Mouse (Mus musculus): Measurements from ENCODE around the gene Gm9821.

Gene Gm9821

DNA sequence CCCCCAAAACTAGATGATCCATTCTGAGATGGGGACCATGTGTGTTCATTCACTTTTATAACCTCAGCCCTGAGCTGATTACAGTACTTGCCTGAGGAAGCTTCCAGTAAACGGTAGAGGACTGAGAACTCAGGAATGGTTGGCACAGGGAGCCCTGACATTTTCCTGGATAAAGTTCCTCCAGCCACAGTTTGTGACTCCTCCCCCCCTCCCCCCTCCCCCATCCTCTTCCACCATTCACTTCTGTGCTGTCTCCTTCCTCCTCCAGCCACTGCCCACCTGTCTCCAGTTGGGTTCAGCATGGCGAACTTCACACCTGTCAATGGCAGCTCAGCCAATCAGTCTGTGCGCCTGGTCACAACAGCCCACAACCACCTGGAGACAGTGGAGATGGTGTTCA lies 18.6 kb upstream of the Gm9821 start, which contains the start of gene Chrm4:
Gene Chrm4 (plus strand): TSS at position 301 of the 400 bp plus-strand sequence.
- DNase-seq (ENCODE audit: low spot score): no peak

DNA sequence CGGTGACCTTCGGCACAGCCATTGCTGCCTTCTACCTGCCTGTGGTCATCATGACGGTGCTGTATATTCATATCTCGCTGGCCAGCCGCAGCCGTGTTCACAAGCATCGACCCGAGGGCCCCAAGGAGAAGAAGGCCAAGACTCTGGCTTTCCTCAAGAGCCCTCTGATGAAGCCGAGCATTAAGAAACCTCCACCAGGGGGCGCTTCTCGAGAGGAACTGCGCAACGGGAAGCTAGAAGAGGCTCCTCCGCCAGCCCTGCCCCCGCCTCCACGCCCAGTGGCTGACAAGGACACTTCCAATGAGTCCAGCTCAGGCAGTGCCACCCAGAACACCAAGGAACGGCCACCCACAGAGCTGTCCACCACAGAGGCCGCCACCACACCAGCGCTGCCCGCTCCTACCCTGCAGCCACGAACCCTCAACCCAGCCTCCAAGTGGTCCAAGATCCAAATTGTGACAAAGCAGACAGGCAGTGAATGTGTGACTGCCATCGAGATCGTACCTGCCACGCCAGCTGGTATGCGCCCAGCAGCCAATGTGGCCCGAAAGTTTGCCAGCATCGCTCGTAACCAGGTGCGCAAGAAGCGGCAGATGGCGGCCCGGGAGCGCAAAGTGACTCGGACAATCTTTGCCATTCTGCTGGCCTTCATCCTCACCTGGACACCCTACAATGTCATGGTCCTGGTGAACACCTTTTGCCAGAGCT lies 17.5 kb upstream of the Gm9821 start:
- DNase-seq (ENCODE audit: low spot score): peak; percentile 55

GRCm38 (mm10) chr2:91928534-91929350 lies 16.8 kb upstream of the Gm9821 start:
- DNase-seq (ENCODE audit: low spot score): no peak

GRCm38 (mm10) chr2:91929455-91929854 lies 16.0 kb upstream of the Gm9821 start:
- DNase-seq (ENCODE audit: low spot score): no peak

- peak; percentile 66 for DNase-seq (ENCODE audit: low spot score)
Measured at GRCm38 (mm10) chr2:91929936-91930335, 15.6 kb upstream of the Gm9821 start.

DNA sequence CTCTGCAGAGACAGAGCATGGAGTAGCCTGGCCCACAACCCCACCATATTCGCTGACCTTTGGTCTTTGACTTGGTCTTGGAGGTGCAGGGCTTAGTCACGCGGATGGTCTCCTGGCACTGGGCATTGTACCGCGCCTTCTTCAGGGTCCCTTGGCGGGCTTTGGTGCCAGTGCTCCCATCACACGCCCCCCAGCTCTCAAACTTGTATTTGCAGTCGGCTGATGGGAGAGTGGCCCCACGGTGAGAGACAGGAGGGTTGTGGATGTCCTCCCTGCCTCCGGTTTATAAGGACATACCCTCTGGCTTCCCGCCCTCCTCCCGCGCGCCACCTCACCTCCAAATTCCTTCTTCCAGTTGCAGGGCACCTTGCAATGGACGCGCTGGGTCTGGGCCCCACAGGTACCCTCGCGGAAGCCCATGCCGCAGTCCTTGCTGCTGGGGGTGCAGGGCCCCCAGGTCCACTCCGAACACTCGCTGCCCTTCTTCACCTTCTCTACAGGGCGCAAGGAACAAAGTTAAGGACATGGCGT lies 14.7 kb upstream of the Gm9821 start:
- no peak for DNase-seq (ENCODE audit: low spot score)

GRCm38 (mm10) chr2:91931328-91932159 lies 14.0 kb upstream of the Gm9821 start:
- DNase-seq (ENCODE audit: low spot score): peak; percentile 47

- DNase-seq (ENCODE audit: low spot score): no peak
Measured at GRCm38 (mm10) chr2:91932160-91932711, 13.3 kb upstream of the Gm9821 start, which contains the start of gene Mdk. Mdk (minus strand) TSS chr2:91932297.

DNA sequence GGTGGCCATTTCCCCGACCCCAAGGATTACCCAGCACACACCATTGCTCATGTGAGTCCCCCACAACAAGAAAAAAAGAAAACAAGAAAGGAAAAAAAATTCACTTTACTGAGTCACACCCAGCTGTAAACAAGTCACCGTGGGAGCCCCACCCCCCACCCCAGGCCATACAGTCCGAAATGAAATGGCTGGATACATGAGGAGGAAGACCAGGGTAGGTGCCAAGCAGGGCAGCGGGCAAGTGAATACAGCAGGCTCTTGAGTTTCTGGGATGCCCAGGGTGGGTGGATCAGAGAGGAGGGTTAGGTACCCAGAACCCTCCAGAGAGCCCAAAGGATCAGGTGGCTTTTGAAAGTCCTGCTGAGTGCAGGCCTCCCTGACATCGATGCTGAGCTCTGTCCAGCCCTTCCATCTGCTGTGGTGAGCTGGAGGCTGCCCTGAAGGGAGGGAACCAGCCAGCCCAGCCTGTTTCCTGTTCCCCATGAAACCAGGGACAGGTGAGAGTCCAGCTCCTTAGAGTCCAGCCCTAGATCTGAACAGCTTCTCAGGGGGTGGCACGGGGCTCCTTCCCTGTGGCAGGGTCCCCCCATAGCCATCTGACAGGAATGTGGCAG lies 12.7 kb upstream of the Gm9821 start:
- DNase-seq (ENCODE audit: low spot score): no peak

GRCm38 (mm10) chr2:91933471-91933870 lies 12.0 kb upstream of the Gm9821 start:
- no peak for DNase-seq (ENCODE audit: low spot score)

- no peak for DNase-seq (ENCODE audit: low spot score)
Measured at GRCm38 (mm10) chr2:91934016-91934415, 11.5 kb upstream of the Gm9821 start.

- DNase-seq (ENCODE audit: low spot score): no peak
Measured at GRCm38 (mm10) chr2:91934826-91935525, 10.5 kb upstream of the Gm9821 start.

DNA sequence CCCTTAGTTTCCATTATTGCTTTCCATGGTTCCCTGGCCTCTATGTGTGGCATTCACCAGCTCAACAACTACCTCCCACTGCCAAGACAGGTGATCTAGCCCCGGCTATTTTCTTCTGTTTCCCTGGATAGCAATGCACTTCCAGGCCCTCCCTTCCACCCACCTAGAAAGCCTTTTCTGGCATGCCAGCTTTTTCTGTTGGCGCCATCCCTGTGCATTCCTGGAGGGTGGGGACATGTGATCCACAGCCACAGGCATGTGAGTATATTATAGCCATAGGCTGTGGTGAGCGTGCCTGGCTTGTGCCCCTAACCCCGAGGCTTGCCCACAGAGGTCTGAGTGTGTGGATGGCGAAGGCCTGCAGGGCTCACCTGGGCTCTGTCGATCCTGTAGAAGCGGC lies 9.3 kb upstream of the Gm9821 start:
- DNase-seq (ENCODE audit: low spot score): no peak

- no peak for DNase-seq (ENCODE audit: low spot score)
Measured at GRCm38 (mm10) chr2:91939303-91939935, 6.1 kb upstream of the Gm9821 start.

DNA sequence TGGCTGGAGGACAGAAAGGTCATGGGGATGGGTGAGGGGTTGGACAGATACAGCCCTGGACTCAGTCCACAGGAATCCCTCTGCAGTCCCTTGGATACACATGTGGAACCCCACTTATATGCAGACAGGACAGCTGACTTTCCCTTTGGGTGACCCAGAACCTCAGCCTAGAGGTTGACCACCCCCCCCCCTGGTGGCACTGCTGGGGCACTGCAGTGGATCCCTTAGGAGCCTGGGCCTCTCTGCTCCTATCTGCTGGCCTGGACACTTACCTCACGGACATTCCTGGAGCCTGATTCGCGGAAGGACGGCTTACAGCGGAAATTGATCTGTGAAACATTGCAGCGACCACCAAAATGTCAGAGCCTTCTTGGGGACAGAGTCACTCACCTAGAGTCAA lies 3.1 kb upstream of the Gm9821 start:
- DNase-seq (ENCODE audit: low spot score): no peak

GRCm38 (mm10) chr2:91944170-91944950 lies 1.1 kb upstream of the Gm9821 start:
- DNase-seq (ENCODE audit: low spot score): peak; percentile 74

DNA sequence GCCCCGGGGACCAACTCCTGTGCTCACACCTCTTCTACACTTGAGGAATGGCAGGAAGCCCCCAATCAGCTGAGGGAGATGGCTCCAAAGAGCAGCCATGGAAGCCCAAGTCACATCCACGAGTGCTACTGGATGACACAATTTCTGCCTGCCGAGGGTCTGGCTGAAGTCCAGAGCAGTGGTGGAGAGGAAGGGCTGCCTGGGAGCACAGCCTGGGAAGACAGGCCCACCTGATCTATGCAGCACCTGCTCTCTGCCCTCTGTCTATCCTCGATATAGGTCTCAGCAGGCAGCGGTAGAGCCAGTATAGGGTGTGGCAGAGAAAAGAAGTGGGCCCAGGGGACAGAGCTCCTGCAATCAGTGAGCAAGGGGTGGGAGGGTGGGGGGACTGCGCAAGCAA lies 1.3 kb downstream of the Gm9821 start:
- DNase-seq (ENCODE audit: low spot score): no peak

- DNase-seq (ENCODE audit: low spot score): no peak
Measured at GRCm38 (mm10) chr2:91947397-91948150, 2.1 kb downstream of the Gm9821 start.

DNA sequence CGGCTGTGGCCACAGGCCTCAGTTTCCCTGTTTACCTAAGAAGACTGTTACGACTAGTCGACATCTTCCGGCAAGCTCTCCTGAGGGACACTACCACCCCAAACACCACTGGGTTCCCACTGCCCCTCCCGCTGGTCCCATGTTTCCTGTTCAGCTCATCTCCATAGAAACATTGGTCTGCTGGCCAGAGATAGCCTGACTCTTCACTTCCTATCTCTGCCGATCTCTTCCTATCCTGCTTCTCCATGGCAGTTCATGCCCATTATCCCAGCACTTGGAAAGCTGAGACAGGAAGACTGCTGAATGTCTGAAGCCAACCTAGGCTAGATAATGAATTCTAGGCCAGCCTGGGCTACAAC lies 2.6 kb downstream of the Gm9821 start:
- DNase-seq (ENCODE audit: low spot score): no peak

All from ovary, postnatal 14 days (tissue).